Mouse (Mus musculus) gastrocnemius, postnatal 36 days (tissue): ENCODE measurements around the gene Gk5. TPM values are rescaled to one million over a fixed set of nuclear protein-coding genes. Genes with fewer than 3 reads are reported as not detected.

Source experiments
- DNase-seq, 2 experiments: peaks; one replicate each; pipeline ENCODE4 v3.0.0; 2022
- intact Hi-C: fragments of 180-260 bp; cut with DNase I; formaldehyde crosslinking; loops from one replicate; pipeline ENCODE4 v1.15.1; 2025
- total RNA-seq, 2 experiments: library from RNA; stranded (reverse); gene quantifications; 2 replicates each; pipeline ENCODE4 v1.2.3; 2021

Gk5 gene
- total RNA-seq, 2 experiments from 2014 or later: 1.5 to 1.7 TPM

DNA sequence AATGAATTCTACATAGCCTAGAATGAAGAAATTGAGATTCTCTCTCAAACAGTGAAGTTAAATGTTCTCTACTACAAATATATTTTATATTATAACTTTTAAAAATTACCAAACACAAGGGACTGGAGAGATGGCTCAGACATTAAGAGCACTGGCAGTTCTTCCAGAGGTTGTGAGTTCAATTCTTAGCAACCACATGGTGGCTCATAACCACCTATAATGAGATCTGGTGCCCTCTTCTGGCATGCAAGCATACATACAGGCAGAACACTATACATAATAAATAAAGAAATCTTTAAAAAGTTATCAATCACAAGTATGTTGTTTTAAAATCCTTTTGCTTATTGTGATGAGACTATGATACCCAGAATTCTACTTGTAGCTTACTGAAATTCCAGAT, 98.6 kb downstream of the Gk5 start:
- intact Hi-C loops: no loop called here
- DNase-seq: no peak

DNA sequence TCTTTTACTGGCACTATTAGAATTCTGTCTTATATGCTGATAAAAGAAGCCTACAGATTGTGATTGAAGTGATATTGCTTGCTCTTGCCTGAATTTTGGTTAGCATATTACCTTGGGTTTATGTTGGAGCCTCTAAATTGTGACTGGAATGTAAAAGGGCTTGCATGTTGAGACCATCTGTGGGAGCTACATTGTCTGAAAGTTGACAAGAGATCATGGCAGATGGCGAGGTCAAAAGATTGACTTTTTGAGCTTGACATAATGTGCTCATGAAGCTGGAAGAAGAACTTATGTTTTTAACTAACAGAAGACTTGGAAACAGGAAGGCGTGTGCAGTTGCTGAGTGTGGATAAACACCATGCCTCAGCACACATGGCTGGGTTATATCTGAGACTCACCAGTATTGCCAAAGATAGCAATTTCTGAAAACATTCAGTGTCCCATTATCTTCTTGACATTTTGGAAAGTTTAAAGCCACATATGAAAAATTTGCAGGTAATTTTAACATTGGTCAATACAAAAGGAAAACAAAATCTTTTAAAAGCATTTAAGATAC, 100.0 kb downstream of the Gk5 start:
- DNase-seq: no peak
- intact Hi-C loops: no loop called here

DNA sequence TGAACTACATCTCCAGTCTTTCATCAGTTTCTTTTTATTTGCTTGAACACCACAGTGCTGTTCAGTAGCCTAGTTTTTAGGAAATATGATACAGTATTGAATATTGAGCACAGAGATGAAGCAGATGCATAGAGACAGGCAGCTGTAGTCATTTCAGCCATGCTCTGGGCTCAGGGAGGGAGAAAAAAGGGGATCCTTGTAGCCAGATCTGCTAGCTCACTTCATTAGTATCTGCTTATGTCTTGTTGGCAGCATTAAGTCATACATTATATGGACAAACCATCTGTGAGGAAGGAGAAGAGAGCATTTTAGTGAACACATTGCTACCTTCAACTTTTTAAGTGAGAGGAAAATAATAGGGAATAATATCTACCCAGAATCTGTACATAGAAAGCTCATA, 101.3 kb downstream of the Gk5 start:
- intact Hi-C loops: no loop called here
- DNase-seq: no peak

DNA sequence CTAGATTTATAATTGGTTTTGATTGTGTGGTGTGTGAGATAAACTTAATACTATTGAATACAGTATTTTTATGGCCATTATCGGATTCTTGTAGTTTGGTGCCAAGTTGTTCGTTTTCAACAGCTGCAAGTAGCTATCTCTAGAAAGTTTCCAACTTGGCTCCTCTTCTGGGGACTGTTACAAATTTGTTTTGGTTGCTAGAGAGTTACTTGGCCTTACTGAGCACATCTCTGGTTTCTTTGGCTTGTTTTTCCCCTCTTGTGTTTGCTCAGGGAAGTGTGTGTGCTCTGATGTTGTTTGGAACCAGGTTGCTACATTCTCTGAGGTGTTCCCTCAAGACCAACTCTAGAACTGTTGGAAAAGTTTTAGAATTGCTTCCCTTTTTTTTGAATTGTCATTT, 104.1 kb downstream of the Gk5 start:
- intact Hi-C loops: no loop called here
- DNase-seq: no peak

GRCm38 (mm10) chr9:96228285-96228684, 109.1 kb downstream of the Gk5 start:
- intact Hi-C loops: no loop called here

DNA sequence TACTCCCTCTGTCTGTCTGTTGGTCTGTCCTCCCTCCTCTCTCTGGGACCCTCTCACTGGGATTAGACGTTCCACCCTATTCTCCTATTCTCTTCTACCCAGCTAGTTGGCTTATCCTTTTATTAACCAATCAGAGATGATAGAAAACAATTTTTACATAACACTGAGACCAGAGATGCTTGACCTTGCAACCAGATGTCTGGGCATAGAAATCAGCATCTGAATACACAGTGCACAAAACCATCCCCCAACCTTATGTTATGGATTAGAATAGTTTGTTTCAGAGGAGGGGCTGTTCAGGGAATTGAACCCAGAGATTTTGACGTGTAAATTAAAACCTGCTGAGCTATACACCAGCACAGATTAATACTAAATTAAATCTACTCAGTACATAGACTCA, 111.1 kb downstream of the Gk5 start:
- DNase-seq: no peak
- intact Hi-C loops: no loop called here

More at GRCm38 (mm10) chr9:96228285-96228684, 109.1 kb downstream of the Gk5 start:
- no peak for DNase-seq

Other genes starting within 250 kb of the Gk5 start
- 10 to 100 TPM in 1 of 2 experiments, 1 to 10 TPM in 1; 7.7 to 10.6 TPM for gene Xrn1, start 164.6 kb upstream of the Gk5 start, total RNA-seq
- 10 to 100 TPM; 36.6 to 53.7 TPM for gene Tfdp2, start 76.9 kb downstream of the Gk5 start, total RNA-seq
- gene Atp1b3, start 245.1 kb downstream of the Gk5 start, total RNA-seq: 10 to 100 TPM; 30.6 to 32.0 TPM